Mouse (Mus musculus): ENCODE results near the gene Cd44.

GRCm38 (mm10) chr2:102853297-102853696 lies 48.2 kb downstream of the Cd44 start:
- TF ChIP-seq CTCF (IDR thresholded peaks at IDR 0.05; ENCODE audit: control insufficient read depth, insufficient read depth, insufficient replicate concordance, low read depth, low read length) (no peak), POLR2A (IDR thresholded peaks at IDR 0.05; ENCODE audit: control insufficient read depth, low read depth, low read length) (no peak)
